Mouse (Mus musculus): Measurements from ENCODE around the gene Cox17.
A peak's percentile ranks its signal among the peaks of the same experiment; 100 is the strongest.

Cox17 gene

GRCm38 (mm10) chr16:38372876-38373275 is 26.1 kb downstream of the Cox17 start:
- no peak for DNase-seq

- no peak for DNase-seq
Observed at GRCm38 (mm10) chr16:38373439-38373838, 26.6 kb downstream of the Cox17 start.

- DNase-seq: no peak
Observed at GRCm38 (mm10) chr16:38373941-38374340, 27.1 kb downstream of the Cox17 start.

GRCm38 (mm10) chr16:38374379-38375140 is 27.8 kb downstream of the Cox17 start:
- DNase-seq: no peak

- no peak for DNase-seq
Observed at GRCm38 (mm10) chr16:38375182-38375581, 28.4 kb downstream of the Cox17 start.

GRCm38 (mm10) chr16:38376163-38376840 is 29.5 kb downstream of the Cox17 start:
- peak in 1 of 2 experiments; percentile 33 for DNase-seq

- no peak for DNase-seq
Observed at GRCm38 (mm10) chr16:38376841-38377249, 30.1 kb downstream of the Cox17 start.

- DNase-seq: no peak
Observed at GRCm38 (mm10) chr16:38377546-38377945, 30.8 kb downstream of the Cox17 start.

GRCm38 (mm10) chr16:38378591-38378990 is 31.8 kb downstream of the Cox17 start:
- DNase-seq: no peak

- DNase-seq: no peak
Observed at GRCm38 (mm10) chr16:38379088-38379487, 32.3 kb downstream of the Cox17 start.

- DNase-seq: no peak
Observed at GRCm38 (mm10) chr16:38379493-38379892, 32.7 kb downstream of the Cox17 start.

GRCm38 (mm10) chr16:38379926-38380325 is 33.1 kb downstream of the Cox17 start:
- no peak for DNase-seq

- DNase-seq: no peak
Observed at GRCm38 (mm10) chr16:38383683-38384082, 36.9 kb downstream of the Cox17 start.

- no peak for DNase-seq
Observed at GRCm38 (mm10) chr16:38385184-38385634, 38.4 kb downstream of the Cox17 start.

GRCm38 (mm10) chr16:38385700-38386099 is 38.9 kb downstream of the Cox17 start:
- no peak for DNase-seq

- DNase-seq: no peak
Observed at GRCm38 (mm10) chr16:38387389-38387788, 40.6 kb downstream of the Cox17 start.

- no peak for DNase-seq
Observed at GRCm38 (mm10) chr16:38388757-38389156, 42.0 kb downstream of the Cox17 start.

GRCm38 (mm10) chr16:38389284-38389893 is 42.6 kb downstream of the Cox17 start:
- DNase-seq: no peak

- DNase-seq: no peak
Observed at GRCm38 (mm10) chr16:38390322-38390721, 43.5 kb downstream of the Cox17 start.

GRCm38 (mm10) chr16:38392126-38392894 is 45.5 kb downstream of the Cox17 start:
- DNase-seq: no peak

GRCm38 (mm10) chr16:38394191-38394618 is 47.4 kb downstream of the Cox17 start:
- no peak for DNase-seq

- no peak for DNase-seq
Observed at GRCm38 (mm10) chr16:38395060-38395730, 48.4 kb downstream of the Cox17 start.
